29 mouse cellular contexts compared by ENCODE assay signal in genomic region chrX:47461660-47462490, GRCm38 (mm10).
A peak's percentile ranks its signal among the peaks of the same experiment; 100 is the strongest.
DNase-seq lines count a peak whose midpoint lies in the region; ATAC-seq and TF ChIP-seq lines count a peak whose summit lies in the region.
"Had no signal": no experiment of that assay in that cellular context is flagged by ENCODE, and none has a peak within 500 bp of the region (broad histone marks: within the 10 kb centered on the region; RNA-seq: fewer than 3 reads in every experiment).

No protein-coding gene starts in this region.

- intact Hi-C loops in gastrocnemius, postnatal 36 days (cut with DNase I) = no loop called here
- intact Hi-C loops in left cerebral cortex, adult 2 months (cut with DNase I) = no loop called here

- no peak overlapping the region for H3K4me2 ChIP-seq in forebrain, embryonic 13.5 days
- no peak overlapping the region for H3K4me2 ChIP-seq in forebrain, embryonic 15.5 days (replicated peaks)
- H3K4me2 ChIP-seq in midbrain, embryonic 12.5 days (replicated peaks) = peak overlapping the region; percentile 11; the same call in 1 of the 2 replicates
- H3K4me2 ChIP-seq: heart, embryonic 11.5 days; limb, embryonic 15.5 days; liver, embryonic 13.5 days had no signal

- no peak overlapping the region for H3K9ac ChIP-seq in forebrain, embryonic 13.5 days
- no peak overlapping the region for H3K9ac ChIP-seq in forebrain, embryonic 15.5 days (replicated peaks)
- no peak overlapping the region for H3K9ac ChIP-seq in midbrain, embryonic 12.5 days (replicated peaks)
- H3K9ac ChIP-seq: limb, embryonic 15.5 days; liver, embryonic 13.5 days had no signal

- TF ChIP-seq CTCF in left cerebral cortex, adult 2 months (IDR thresholded peaks at IDR 0.05) = no peak

- peak; percentile 50; the same call in 1 of the 2 replicates for ATAC-seq in forebrain, embryonic 13.5 days
- ATAC-seq in forebrain, embryonic 15.5 days (replicated peaks) = no peak
- peak; percentile 86 for ATAC-seq in midbrain, embryonic 12.5 days (ENCODE audit: low FRiP score, low read depth)
- ATAC-seq: CD4-positive, CD25-positive, alpha-beta regulatory T cell, adult 4 months; inflammation-experienced regulatory T-cells, adult 6 months had no signal

- H3K27me3 ChIP-seq in forebrain, embryonic 13.5 days = no peaks in the 10 kb centered on the region
- H3K27me3 ChIP-seq in forebrain, embryonic 15.5 days = no peaks in the 10 kb centered on the region
- H3K27me3 ChIP-seq in midbrain, embryonic 12.5 days = no peaks in the 10 kb centered on the region
- H3K27me3 ChIP-seq: limb, embryonic 15.5 days; liver, embryonic 13.5 days had no signal

- no peaks in the 10 kb centered on the region for H3K36me3 ChIP-seq in forebrain, embryonic 13.5 days (ENCODE audit: poor library complexity, severe bottlenecking)
- H3K36me3 ChIP-seq in forebrain, embryonic 15.5 days = no peaks in the 10 kb centered on the region
- no peaks in the 10 kb centered on the region for H3K36me3 ChIP-seq in midbrain, embryonic 12.5 days
- H3K36me3 ChIP-seq: limb, embryonic 10.5 days; limb, embryonic 15.5 days; liver, embryonic 13.5 days had no signal

- H3K4me3 ChIP-seq in forebrain, embryonic 13.5 days = no peak overlapping the region
- H3K4me3 ChIP-seq in forebrain, embryonic 15.5 days = no peak overlapping the region
- H3K4me3 ChIP-seq in midbrain, embryonic 12.5 days = no peak overlapping the region
- no peak overlapping the region for H3K4me3 ChIP-seq in left cerebral cortex, adult 2 months
- H3K4me3 ChIP-seq: layer of hippocampus, adult 2 months; limb, embryonic 10.5 days; limb, embryonic 15.5 days; liver, embryonic 13.5 days had no signal

- H3K27ac ChIP-seq in forebrain, embryonic 13.5 days = no peak overlapping the region
- no peak overlapping the region for H3K27ac ChIP-seq in forebrain, embryonic 15.5 days (replicated peaks)
- peak overlapping the region; percentile 75 for H3K27ac ChIP-seq in midbrain, embryonic 12.5 days (replicated peaks)
- H3K27ac ChIP-seq in left cerebral cortex, adult 2 months = no peak overlapping the region
- H3K27ac ChIP-seq: layer of hippocampus, adult 2 months; limb, embryonic 10.5 days; limb, embryonic 15.5 days; liver, embryonic 13.5 days; macrophage; stomach, postnatal 0 days had no signal

- DNase-seq in retina, embryonic 14.5 days (ENCODE audit: low spot score) = peak; percentile 29
- DNase-seq in retina, postnatal 1 day = no peak
- DNase-seq in gastrocnemius, postnatal 36 days = no peak
- no peak for DNase-seq in left cerebral cortex, adult 2 months (ENCODE audit: extremely low spot score in 1 of 2, low spot score in 2 of 2)
- DNase-seq: adrenal gland, postnatal 14 days; cerebellum, adult 11-12 months; cerebellum, adult 9-11 months; gastrocnemius, postnatal 25 days; heart, adult 18-20 months; heart, postnatal 4 days; kidney, adult 2 months; kidney, postnatal 36 days; liver, embryonic 13.5 days; lung, adult 2 months; lung, postnatal 10 days; right cerebral cortex, postnatal 4 days; thymus, adult 18-20 months; thymus, postnatal 25 days had no signal

- 39% methylated on average over 9 of the region's 9 CpGs for WGBS in forebrain, embryonic 13.5 days
- WGBS in forebrain, embryonic 15.5 days = 35% methylated on average over 9 of the region's 9 CpGs
- 41% methylated on average over 9 of the region's 9 CpGs for WGBS in midbrain, embryonic 12.5 days

- no peaks in the 10 kb centered on the region for H3K9me3 ChIP-seq in forebrain, embryonic 13.5 days (replicated peaks)
- no peaks in the 10 kb centered on the region for H3K9me3 ChIP-seq in forebrain, embryonic 15.5 days
- H3K9me3 ChIP-seq in midbrain, embryonic 12.5 days = no peaks in the 10 kb centered on the region
- H3K9me3 ChIP-seq: limb, embryonic 10.5 days; limb, embryonic 15.5 days; liver, embryonic 13.5 days had no signal

- no peaks in the 10 kb centered on the region for H3K4me1 ChIP-seq in forebrain, embryonic 13.5 days
- H3K4me1 ChIP-seq in forebrain, embryonic 15.5 days = no peaks in the 10 kb centered on the region
- peaks cover 5% of the 10 kb centered on the region; the same call in 1 of the 2 replicates for H3K4me1 ChIP-seq in midbrain, embryonic 12.5 days
- H3K4me1 ChIP-seq: limb, embryonic 10.5 days; limb, embryonic 15.5 days; liver, embryonic 13.5 days had no signal
